Mouse (Mus musculus) cerebellum, adult 2 months (tissue): ENCODE measurements at regions not wholly inside any gene's neighbourhood (a gene's known extent, or its start where the extent isn't known, plus 50 kb on each side); places are given as distances from the start of the nearest gene placed in this dataset.
A peak's percentile ranks its signal among the peaks of the same experiment; 100 is the strongest.
"Not testable (repeated sequence)": the region's sequence is repeated elsewhere in the genome, so short reads cannot be mapped to it uniquely, and the experiment has no call there.

Experiments used
- DNase-seq, 2 experiments: peaks; one replicate each; pipeline ENCODE4 v3.0.0; 2021
- H3K27ac ChIP-seq: fragments of 200-500 bp; 2 replicates; pipeline ENCODE4 v1.5.1; 2012; ENCODE audit warnings: low read length, control low read depth, inconsistent platforms; ENCODE audit not compliant: insufficient read depth
- H3K27me3 ChIP-seq: fragments of 200-500 bp; 2 replicates; pipeline ENCODE4 v1.6.1; 2012; ENCODE audit warnings: inconsistent platforms, mild to moderate bottlenecking, low read length, moderate library complexity; ENCODE audit not compliant: control insufficient read depth, insufficient read depth
- H3K4me1 ChIP-seq: fragments of 200-500 bp; 2 replicates; pipeline ENCODE4 v1.6.1; 2011; ENCODE audit warnings: low read length; ENCODE audit not compliant: control insufficient read depth, insufficient read depth
- H3K4me3 ChIP-seq: fragments of 200-500 bp; replicated peaks from 2 replicates; pipeline ENCODE3; 2011; ENCODE audit warnings: mild to moderate bottlenecking, low read depth, low read length, control low read depth; ENCODE audit not compliant: insufficient read depth
- CTCF ChIP-seq: fragments of 200-500 bp; IDR thresholded peaks from 2 replicates; pipeline ENCODE4 v1.5.1; 2011; ENCODE audit warnings: low read depth, mild to moderate bottlenecking, control low read depth, low read length, moderate library complexity, borderline replicate concordance; ENCODE audit not compliant: insufficient read depth
- POLR2A ChIP-seq: fragments of 200-500 bp; IDR thresholded peaks from 2 replicates; pipeline ENCODE4 v1.6.1; 2011; ENCODE audit warnings: low read length, control low read depth, borderline replicate concordance; ENCODE audit not compliant: insufficient read depth
- WGBS: fragments of 180-500 bp; shearing (Covaris S2); methylation state at CpG from one replicate; pipeline ENCODE4 v1.1.7; 2018; 5-methylcytosine and 5-hydroxymethylcytosine counted together

- DNase-seq = no peak
- 72% methylated on average over 2 of the region's 2 CpGs for WGBS
- H3K4me3 ChIP-seq = no peak overlapping the region
- no peak overlapping the region for H3K27ac ChIP-seq
- H3K27me3 ChIP-seq = no peaks in the 10 kb centered on the region
- TF ChIP-seq POLR2A (no peak), CTCF (no peak)
- H3K4me1 ChIP-seq = no peaks in the 10 kb centered on the region
Observed at GRCm38 (mm10) chr12:119527760-119528159, 213.7 kb downstream of the Macc1 start.

DNA sequence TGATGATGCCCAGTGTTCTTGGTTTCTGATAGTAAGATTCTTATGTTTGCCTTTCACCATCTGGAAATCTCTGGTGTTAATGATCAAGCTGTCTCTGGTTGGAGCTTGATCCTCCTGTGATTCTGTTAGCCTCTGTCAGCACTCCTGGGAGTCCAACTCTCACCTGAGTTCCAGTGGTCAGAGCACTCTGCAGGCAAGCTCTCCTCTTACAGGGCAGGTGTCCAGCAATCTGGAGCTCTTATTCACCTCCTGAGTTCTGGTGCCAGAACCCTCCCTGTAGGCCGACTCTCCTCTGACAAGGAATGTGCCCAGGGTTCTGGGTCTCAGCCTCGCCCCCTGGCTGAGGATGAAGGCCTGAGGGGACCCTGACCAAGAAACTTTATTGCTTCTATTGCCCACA is 234.3 kb downstream of the Macc1 start:
- 70% methylated on average over 2 of the region's 2 CpGs for WGBS
- H3K4me3 ChIP-seq, H3K27me3 ChIP-seq, H3K4me1 ChIP-seq, H3K27ac ChIP-seq, DNase-seq: not testable (repeated sequence)

DNA sequence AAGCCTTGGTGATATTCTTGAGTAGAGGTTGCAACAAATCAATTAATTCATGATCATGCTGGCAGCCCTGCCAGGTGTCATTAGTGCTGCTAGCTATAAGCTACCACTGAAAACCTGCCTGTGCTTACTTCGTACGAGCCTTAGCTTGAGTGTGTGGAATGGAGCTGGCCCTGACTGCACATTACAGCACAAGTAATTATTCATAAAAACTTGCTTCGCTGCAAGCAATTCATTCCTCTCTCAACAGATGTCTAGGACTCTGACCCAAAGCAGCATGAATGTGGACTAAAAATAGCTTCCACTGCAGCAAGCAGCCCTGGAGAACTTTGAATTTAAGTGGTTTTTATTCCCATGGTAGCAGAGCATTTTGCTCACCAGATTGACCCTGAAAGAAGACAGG is 262.6 kb downstream of the Macc1 start:
- Histone ChIP-seq H3K4me3 (no peak overlapping the region), H3K27ac (no peak overlapping the region), H3K4me1 (no peaks in the 10 kb centered on the region), H3K27me3 (no peaks in the 10 kb centered on the region)
- 5% methylated on average over 3 of the region's 3 CpGs for WGBS
- no peak for TF ChIP-seq CTCF
- TF ChIP-seq POLR2A = no peak
- peak in 1 of 2 experiments; percentile 4 for DNase-seq

DNA sequence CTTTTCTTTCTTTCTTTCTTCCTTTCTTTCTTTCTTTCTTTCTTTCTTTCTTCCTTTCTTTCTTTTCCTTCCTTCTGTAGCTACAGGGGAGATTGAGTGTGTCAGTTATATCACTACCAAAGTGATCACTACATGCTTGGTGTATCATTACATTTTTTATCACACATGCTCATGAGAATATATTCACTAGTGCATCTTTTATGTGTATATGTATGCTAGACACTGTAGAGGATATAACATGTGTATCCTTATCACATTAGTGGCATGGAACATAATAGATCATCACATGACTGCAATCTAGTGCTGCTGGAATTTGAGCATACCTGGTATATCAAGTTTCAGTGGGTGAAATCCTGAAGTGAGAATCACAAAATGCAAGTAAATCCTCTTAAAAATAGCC is 263.2 kb downstream of the Macc1 start:
- no peaks in the 10 kb centered on the region for H3K27me3 ChIP-seq
- H3K4me1 ChIP-seq = no peaks in the 10 kb centered on the region
- H3K4me3 ChIP-seq = no peak overlapping the region
- no peak overlapping the region for H3K27ac ChIP-seq
- TF ChIP-seq POLR2A (no peak), CTCF (no peak)
- no peak for DNase-seq

DNA sequence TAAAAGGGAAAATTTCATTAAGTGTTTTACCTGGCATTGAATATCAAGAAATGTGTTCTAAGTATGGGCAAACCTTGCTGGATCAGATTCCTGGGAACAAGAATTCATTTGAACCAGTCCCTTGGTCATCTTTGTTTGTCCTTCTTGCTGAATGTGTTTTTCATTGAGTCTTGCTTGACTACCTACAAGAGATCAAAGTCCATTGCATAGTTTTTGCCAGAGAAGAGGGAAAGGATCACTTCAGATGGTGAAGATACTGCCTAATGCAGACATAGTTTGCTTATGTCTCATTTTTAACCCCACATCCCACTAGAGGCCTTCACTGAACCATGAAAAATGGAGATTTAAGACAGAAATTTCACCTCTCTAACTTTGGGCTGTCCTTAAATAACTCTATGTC is 287.3 kb downstream of the Macc1 start:
- Histone ChIP-seq H3K4me1 (no peaks in the 10 kb centered on the region), H3K27ac (no peak overlapping the region), H3K27me3 (no peaks in the 10 kb centered on the region), H3K4me3 (no peak overlapping the region)
- no peak for DNase-seq
- TF ChIP-seq POLR2A (no peak), CTCF (no peak)

- H3K27me3 ChIP-seq = no peaks in the 10 kb centered on the region
- DNase-seq = no peak
- H3K4me1 ChIP-seq = no peaks in the 10 kb centered on the region
- H3K27ac ChIP-seq = no peak overlapping the region
- TF ChIP-seq CTCF (no peak), POLR2A (no peak)
- 59% methylated on average over 1 of the region's 1 CpGs for WGBS
- H3K4me3 ChIP-seq = no peak overlapping the region
Observed at GRCm38 (mm10) chr12:119624238-119624637, 310.2 kb downstream of the Macc1 start.

GRCm38 (mm10) chr12:119655366-119655765 is 290.3 kb upstream of the Tmem196 start:
- H3K27me3 ChIP-seq = no peaks in the 10 kb centered on the region
- H3K27ac ChIP-seq = no peak overlapping the region
- H3K4me3 ChIP-seq = no peak overlapping the region
- TF ChIP-seq CTCF = no peak
- TF ChIP-seq POLR2A = no peak
- no peak for DNase-seq
- WGBS = 15% methylated on average over 2 of the region's 2 CpGs
- H3K4me1 ChIP-seq = no peaks in the 10 kb centered on the region
